Mouse (Mus musculus) heart, postnatal 36 days (tissue): ENCODE measurements around the gene Mindy3. TPM values are rescaled to one million over a fixed set of nuclear protein-coding genes. Genes with fewer than 3 reads are reported as not detected.
A peak's percentile ranks its signal among the peaks of the same experiment; 100 is the strongest.
"Not testable (repeated sequence)": the region's sequence is repeated elsewhere in the genome, so short reads cannot be mapped to it uniquely, and the experiment has no call there.

Source experiments
- DNase-seq, 2 experiments: peaks; one replicate each; pipeline ENCODE4 v3.0.0; 2021 to 2022
- intact Hi-C: fragments of 180-260 bp; cut with DNase I; formaldehyde crosslinking; loops from one replicate; pipeline ENCODE4 v1.15.1; 2025
- total RNA-seq, 2 experiments: library from RNA; stranded (reverse); gene quantifications; 2 replicates each; pipeline ENCODE4 v1.2.3; 2021

Gene Mindy3
- 10 to 100 TPM; 14.4 to 18.9 TPM for total RNA-seq

- intact Hi-C loops = loop anchor here (5.0 kb wide), 1 partner anchor 642 kb away; the partner anchor contains the start of genes Ankrd16 and Fbh1
- DNase-seq = peak; percentile 92 to 93
These were observed at the start of gene Mindy3 for GRCm38 (mm10) chr2:12419262-12419655. Mindy3 (minus strand) TSS chr2:12419470.

GRCm38 (mm10) chr2:12459732-12460131 is 40.5 kb upstream of the Mindy3 start:
- intact Hi-C loops = loop anchor here (5.0 to 10.0 kb wide), 2 partner anchors 778 to 805 kb away; no protein-coding TSS in a partner anchor
- DNase-seq = no peak

- intact Hi-C loops = loop anchor here (10.0 kb wide), 1 partner anchor 815 kb away; no protein-coding TSS in a partner anchor
These were observed 30.8 kb upstream of the Mindy3 start for GRCm38 (mm10) chr2:12450108-12450507.

GRCm38 (mm10) chr2:12440120-12440519 is 20.9 kb upstream of the Mindy3 start:
- DNase-seq = no peak
- intact Hi-C loops = no loop called here

More at GRCm38 (mm10) chr2:12450108-12450507, 30.8 kb upstream of the Mindy3 start:
- DNase-seq = no peak

GRCm38 (mm10) chr2:12439543-12439942 is 20.3 kb upstream of the Mindy3 start:
- intact Hi-C loops = no loop called here

GRCm38 (mm10) chr2:12438181-12438580 is 18.9 kb upstream of the Mindy3 start:
- intact Hi-C loops = no loop called here
- DNase-seq = no peak

More at GRCm38 (mm10) chr2:12439543-12439942, 20.3 kb upstream of the Mindy3 start:
- no peak for DNase-seq

- DNase-seq = peak; percentile 5 to 12
- intact Hi-C loops = no loop called here
These were observed 12.8 kb upstream of the Mindy3 start for GRCm38 (mm10) chr2:12432055-12432454.

GRCm38 (mm10) chr2:12424374-12424773 is 5.1 kb upstream of the Mindy3 start:
- no peak for DNase-seq
- intact Hi-C loops = no loop called here

GRCm38 (mm10) chr2:12423426-12423825 is 4.2 kb upstream of the Mindy3 start:
- intact Hi-C loops, DNase-seq: not testable (repeated sequence)

GRCm38 (mm10) chr2:12418534-12419261 is 572 bp downstream of the Mindy3 start:
- intact Hi-C loops = loop anchor here (5.0 kb wide), 1 partner anchor 641 kb away; the partner anchor contains the start of genes Ankrd16 and Fbh1

GRCm38 (mm10) chr2:12418121-12418520 is 1.1 kb downstream of the Mindy3 start:
- intact Hi-C loops = loop anchor here (5.0 kb wide), 1 partner anchor 641 kb away; the partner anchor contains the start of genes Ankrd16 and Fbh1

More at GRCm38 (mm10) chr2:12418534-12419261, 572 bp downstream of the Mindy3 start:
- DNase-seq = no peak

GRCm38 (mm10) chr2:12412309-12412708 is 7.0 kb downstream of the Mindy3 start:
- no peak for DNase-seq
- intact Hi-C loops = no loop called here

More at GRCm38 (mm10) chr2:12418121-12418520, 1.1 kb downstream of the Mindy3 start:
- DNase-seq = no peak

GRCm38 (mm10) chr2:12411129-12411528 is 8.1 kb downstream of the Mindy3 start:
- no peak for DNase-seq
- intact Hi-C loops = no loop called here

- intact Hi-C loops = no loop called here
- no peak for DNase-seq
These were observed 12.5 kb downstream of the Mindy3 start for GRCm38 (mm10) chr2:12406737-12407136.

GRCm38 (mm10) chr2:12402469-12402868 is 16.8 kb downstream of the Mindy3 start:
- DNase-seq = no peak

GRCm38 (mm10) chr2:12401137-12401536 is 18.1 kb downstream of the Mindy3 start:
- DNase-seq = no peak
- intact Hi-C loops = no loop called here

More at GRCm38 (mm10) chr2:12402469-12402868, 16.8 kb downstream of the Mindy3 start:
- intact Hi-C loops = no loop called here

- intact Hi-C loops = loop anchor here (2.0 to 5.0 kb wide), 4 partner anchors 87 to 386 kb away; partner anchors contain the start of gene Itga8
- DNase-seq = peak; percentile 15 to 43
These were observed 30.2 kb downstream of the Mindy3 start for GRCm38 (mm10) chr2:12389028-12389427.

- DNase-seq = no peak
- intact Hi-C loops = loop anchor here (2.0 to 5.0 kb wide), 4 partner anchors 86 to 386 kb away; partner anchors contain the start of gene Itga8
These were observed 30.7 kb downstream of the Mindy3 start for GRCm38 (mm10) chr2:12388569-12388968.

- intact Hi-C loops = no loop called here
- no peak for DNase-seq
These were observed 34.9 kb downstream of the Mindy3 start for GRCm38 (mm10) chr2:12384389-12384788.

GRCm38 (mm10) chr2:12382650-12383049 is 36.6 kb downstream of the Mindy3 start:
- no peak for DNase-seq
- intact Hi-C loops = no loop called here

GRCm38 (mm10) chr2:12380233-12380632 is 39.0 kb downstream of the Mindy3 start:
- no peak for DNase-seq
- intact Hi-C loops = no loop called here

GRCm38 (mm10) chr2:12378591-12378990 is 40.7 kb downstream of the Mindy3 start:
- intact Hi-C loops = no loop called here
- no peak for DNase-seq
